Mouse (Mus musculus) embryo, embryonic 10.5 days (tissue): Measurements from ENCODE around the gene Cog3.
A peak's percentile ranks its signal among the peaks of the same experiment; 100 is the strongest.

Experiments
- DNase-seq: peaks from one replicate; pipeline ENCODE4 v3.0.0-alpha.2; 2015; ENCODE audit warnings: low spot score

The Cog3 gene

GRCm38 (mm10) chr14:75758401-75758800 is 4.1 kb upstream of the Cog3 start:
- DNase-seq = no peak

DNA sequence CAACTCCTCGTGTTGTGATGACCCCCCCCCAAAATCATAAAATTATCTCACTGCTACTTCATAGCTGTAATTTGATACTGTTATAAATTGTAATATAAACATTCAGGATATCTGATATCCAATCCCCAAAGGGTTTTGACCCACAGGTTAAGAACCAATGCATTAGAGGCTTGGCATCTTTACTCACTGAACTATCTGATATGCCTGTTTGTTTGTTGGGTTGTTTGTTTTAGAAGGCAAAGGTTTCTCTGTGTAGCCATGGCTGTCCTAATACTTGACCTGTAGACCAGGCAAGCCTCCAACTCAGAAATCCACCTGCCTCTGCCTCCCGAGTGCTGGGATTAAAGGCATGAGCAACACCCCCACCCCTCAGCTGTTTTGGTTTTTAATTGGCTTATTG is 3.5 kb upstream of the Cog3 start:
- no peak for DNase-seq

- no peak for DNase-seq
Observed at GRCm38 (mm10) chr14:75756971-75757370, 2.7 kb upstream of the Cog3 start.

GRCm38 (mm10) chr14:75753206-75753605 is 1.1 kb downstream of the Cog3 start:
- DNase-seq = no peak

GRCm38 (mm10) chr14:75751040-75751439 is 3.3 kb downstream of the Cog3 start:
- no peak for DNase-seq

DNA sequence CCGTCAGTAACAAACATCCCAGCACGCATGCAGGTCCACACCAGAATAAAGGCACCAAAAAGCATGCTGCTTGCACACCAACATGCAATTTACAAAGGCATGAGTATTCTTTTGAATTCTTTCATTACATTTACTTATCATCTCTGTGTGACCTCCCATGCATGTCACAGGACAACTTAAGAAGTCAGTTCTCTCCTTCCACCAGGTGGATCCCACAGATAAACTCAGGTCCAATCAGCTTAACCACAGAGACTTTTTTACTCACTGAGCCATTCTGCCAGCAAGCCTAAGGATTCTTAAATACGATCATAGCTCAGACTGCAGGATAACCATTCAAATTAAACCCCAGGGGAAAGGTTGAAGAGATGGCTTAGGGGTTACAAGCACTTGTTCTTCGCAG is 5.2 kb downstream of the Cog3 start:
- no peak for DNase-seq

GRCm38 (mm10) chr14:75747960-75748359 is 6.4 kb downstream of the Cog3 start:
- DNase-seq = no peak

DNA sequence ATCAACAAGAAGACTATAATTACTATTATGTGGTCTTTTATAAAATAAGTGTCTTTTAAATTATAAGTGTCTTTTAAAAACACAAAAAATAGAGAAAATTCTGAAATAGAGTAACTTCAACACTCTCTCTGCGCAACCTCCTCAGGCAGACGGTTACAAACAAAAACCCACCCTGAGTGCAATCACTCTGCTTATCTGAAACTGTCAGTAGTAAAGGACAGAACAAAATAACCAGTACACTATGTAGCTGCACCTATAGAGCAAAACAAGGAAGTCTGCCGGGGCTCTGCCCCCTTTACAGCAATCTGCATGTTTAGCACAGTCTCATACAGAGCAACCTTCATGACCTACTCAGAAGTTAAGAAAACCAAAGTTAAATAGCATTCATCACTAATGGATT is 12.4 kb downstream of the Cog3 start:
- no peak for DNase-seq

DNA sequence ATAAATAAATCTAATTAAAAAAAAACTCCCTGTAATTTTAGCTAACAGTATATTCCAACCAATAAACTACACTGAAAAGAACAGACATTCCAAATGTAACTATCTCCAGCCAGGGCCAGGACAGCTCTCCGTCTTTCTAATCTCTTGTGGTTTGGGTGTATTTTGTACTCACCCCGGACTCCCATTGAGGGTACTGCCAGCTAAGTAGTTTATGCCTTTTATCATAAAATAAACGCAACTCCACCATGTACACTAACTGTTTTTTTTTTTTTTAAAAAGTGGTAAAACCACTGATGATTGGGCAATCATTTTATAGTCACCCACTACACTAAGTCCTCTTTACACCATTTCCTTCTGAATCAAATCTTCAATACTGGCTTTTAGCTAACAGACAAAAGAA is 18.7 kb downstream of the Cog3 start:
- DNase-seq = no peak

GRCm38 (mm10) chr14:75732631-75733030 is 21.7 kb downstream of the Cog3 start:
- DNase-seq = no peak

DNA sequence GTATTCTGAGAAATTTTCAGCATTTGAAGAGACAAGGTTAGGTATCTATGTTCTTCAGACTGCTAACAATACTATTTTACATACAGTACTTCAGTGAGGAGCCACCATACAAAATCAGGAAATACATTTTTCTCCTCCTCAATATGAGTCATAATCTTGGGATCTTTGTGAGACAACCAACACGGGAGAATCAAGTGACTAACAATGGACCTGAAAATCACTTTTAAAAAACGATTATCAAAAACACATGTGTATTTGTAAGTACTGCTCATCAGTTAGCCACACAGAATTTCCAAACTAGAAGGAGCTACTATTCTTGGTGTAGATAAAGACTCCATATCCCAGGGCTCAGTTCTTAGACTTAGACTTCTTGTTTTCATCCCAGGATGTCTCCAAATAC is 23.0 kb downstream of the Cog3 start:
- no peak for DNase-seq

DNA sequence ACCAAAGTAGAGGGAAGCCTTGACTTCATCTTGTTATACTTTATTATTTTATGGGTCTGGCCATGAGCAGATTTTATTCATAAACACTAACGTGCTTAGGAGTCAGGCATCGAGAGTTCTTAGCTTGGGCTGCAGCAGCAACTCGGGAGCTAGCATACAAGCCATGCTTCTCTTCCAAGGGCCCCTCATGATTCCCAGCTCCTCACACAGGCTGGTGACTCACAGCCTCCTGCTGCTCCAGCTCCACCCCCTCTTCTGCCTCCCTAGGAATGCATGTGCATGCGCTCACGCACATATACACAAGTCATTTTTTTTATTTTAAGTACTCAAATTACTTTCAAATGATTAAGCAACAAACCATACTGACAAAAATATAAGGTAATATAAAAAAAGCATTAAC is 26.2 kb downstream of the Cog3 start:
- DNase-seq = no peak

GRCm38 (mm10) chr14:75727046-75727445 is 27.3 kb downstream of the Cog3 start:
- peak; percentile 28 for DNase-seq

DNA sequence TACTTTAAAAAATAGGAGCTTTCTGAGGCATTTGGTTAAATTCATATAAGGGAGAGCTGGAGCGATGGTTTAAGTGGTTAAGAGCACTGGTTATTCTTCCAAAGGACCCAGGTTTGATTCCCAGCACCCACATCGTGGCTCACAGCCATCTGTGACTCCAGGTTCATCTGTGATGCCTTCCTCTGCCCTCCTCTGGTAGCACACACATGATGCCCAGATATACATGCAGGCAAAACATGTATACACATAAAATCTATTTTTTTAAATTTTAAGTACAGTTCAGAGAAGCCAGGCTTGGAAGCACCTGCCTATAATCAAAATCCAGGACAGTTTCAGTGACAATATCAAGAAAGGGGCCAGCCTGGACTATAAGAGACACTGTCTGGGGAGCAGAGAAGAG is 31.5 kb downstream of the Cog3 start:
- no peak for DNase-seq

DNA sequence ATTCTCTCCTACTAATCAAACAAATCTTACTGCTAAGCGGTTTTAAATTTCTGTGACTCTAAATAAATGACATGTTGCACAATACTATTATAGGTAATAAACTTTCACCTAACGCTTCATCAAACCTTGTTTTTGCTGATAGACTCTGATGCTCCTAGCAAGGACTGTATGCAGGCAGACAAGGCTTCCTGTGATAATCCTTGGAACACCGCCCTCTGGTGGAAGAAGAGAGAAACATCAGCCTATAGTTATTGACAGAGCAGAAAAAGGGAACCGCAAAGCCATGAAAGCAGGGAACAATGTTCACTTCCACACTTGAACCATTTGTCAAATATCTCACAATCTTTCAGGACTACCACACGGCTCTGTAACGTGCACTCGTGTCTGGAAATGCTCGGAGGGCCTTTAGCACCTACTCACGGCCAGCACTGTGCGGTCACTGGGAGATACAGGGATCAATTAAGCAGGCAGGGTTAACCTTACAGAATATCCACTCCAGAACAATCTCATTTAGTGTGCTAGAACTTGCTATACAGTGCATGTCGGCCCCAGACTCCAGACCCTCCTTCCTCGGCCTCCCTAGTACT is 32.2 kb downstream of the Cog3 start:
- peak; percentile 91 for DNase-seq

GRCm38 (mm10) chr14:75720121-75720520 is 34.2 kb downstream of the Cog3 start:
- no peak for DNase-seq

- DNase-seq = no peak
Observed at GRCm38 (mm10) chr14:75716410-75716809, 37.9 kb downstream of the Cog3 start.

GRCm38 (mm10) chr14:75713661-75714060 is 40.7 kb downstream of the Cog3 start:
- DNase-seq = peak; percentile 29

- DNase-seq = no peak
Observed at GRCm38 (mm10) chr14:75712687-75713086, 41.6 kb downstream of the Cog3 start.

DNA sequence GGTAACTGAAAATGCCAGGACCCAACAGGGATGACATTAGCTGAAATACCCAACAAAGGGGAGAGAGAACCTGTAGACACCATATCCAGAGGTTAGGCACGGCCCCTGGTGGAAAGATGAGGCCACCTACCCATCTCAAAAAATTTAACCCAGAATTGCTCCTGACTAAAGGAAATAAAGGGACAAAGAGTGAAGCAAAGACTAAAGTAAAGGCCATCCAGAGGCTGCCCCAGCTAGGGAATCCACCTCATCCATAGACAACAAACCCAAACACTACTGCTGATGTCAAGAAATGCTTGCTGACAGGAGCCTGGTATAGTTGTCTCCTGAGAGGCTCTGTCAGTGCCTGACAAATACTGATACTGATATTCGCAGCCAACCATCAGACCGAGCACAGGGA is 42.6 kb downstream of the Cog3 start:
- no peak for DNase-seq

- no peak for DNase-seq
Observed at GRCm38 (mm10) chr14:75708986-75709385, 45.3 kb downstream of the Cog3 start.

DNA sequence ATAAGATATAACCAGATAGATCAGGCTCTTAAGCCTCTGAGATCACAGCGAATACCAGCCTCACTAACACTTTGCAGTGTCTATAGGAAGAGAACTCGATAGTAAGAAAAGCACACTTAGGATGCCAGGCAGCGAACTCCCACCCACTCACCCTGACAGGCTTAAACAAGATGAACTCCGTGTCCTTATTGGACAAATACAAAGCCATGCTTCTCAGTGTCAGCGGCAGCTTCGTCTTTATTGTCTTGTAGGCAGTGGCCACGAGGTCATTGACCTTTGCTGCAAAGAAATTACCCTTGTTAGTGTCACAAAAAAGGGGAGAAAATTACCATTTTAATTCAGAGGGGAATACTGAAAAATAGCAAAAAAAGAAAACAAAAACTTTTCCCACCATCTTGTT is 46.5 kb downstream of the Cog3 start:
- DNase-seq = peak; percentile 66

DNA sequence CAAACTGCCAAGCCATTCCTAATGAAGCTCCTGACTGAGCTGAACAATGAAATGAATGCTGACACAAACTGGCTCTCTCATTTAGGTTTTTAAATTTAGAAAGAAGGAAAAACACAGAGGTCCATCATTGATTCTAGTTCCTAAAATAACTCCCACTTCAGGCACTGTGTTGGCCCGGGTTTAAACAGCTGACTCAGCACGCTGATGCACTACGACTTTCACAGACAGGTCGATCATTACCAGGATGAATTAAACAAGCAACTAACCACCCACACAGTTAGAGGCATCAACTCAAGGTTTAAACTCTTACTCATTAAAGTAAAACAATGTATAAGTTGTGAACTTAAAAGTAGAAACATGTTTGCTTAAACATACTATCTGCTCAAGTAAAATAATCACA is 47.7 kb downstream of the Cog3 start:
- no peak for DNase-seq

DNA sequence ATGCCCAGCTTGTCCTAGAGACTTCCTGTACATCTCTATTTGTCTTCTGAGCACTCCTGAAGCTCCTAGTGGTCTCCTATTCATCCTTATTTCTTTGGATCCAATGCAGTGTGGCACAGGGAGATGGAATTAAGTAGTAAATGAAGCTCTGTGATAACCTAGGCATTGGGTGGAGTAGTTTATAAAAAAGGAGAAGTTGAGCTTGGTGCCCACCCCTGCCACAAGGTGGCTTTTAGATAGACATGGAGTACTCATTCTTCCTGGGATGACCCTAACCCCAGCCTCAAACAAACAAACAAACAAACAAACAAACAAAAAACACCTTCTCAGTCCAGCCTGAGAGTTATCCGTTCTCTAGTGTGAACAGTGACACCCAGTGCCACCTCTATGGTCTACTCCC is 56.4 kb downstream of the Cog3 start:
- DNase-seq = no peak

- no peak for DNase-seq
Observed at GRCm38 (mm10) chr14:75696096-75696495, 58.2 kb downstream of the Cog3 start.
